Mouse (Mus musculus) G1E (cell line): Measurements from ENCODE around the gene Hoxa5. TPM values are rescaled to one million over a fixed set of nuclear protein-coding genes. Genes with fewer than 3 reads are reported as not detected.

Experiments
- ATAC-seq: 2 replicates; pipeline ENCODE4 v1.8.0; 2016; ENCODE audit warnings: mild to moderate bottlenecking; ENCODE audit not compliant: insufficient number of reproducible peaks, poor library complexity, low FRiP score, severe bottlenecking; ENCODE audit errors: extremely low read depth
- DNase-seq: peaks from one replicate; pipeline ENCODE4 v3.0.0; 2012; ENCODE audit warnings: low spot score
- H3K27me3 ChIP-seq: 2 replicates; pipeline ENCODE4 v1.6.1; 2012; ENCODE audit warnings: mild to moderate bottlenecking, low read length, inconsistent platforms; ENCODE audit not compliant: insufficient read depth
- H3K36me3 ChIP-seq: replicated peaks from 2 replicates; pipeline ENCODE3; 2012; ENCODE audit warnings: mild to moderate bottlenecking, inconsistent platforms
- H3K4me1 ChIP-seq: 2 replicates; pipeline ENCODE4 v1.6.1; 2012; ENCODE audit warnings: low read depth, low read length, inconsistent platforms, mixed read lengths; ENCODE audit not compliant: insufficient read depth
- H3K4me3 ChIP-seq: 2 replicates; pipeline ENCODE4 v1.5.1; 2012; ENCODE audit warnings: low read depth, mild to moderate bottlenecking, inconsistent platforms, low read length, moderate library complexity, mixed read lengths
- H3K9me3 ChIP-seq: replicated peaks from 2 replicates; pipeline ENCODE4 v1.6.1; 2012; ENCODE audit warnings: inconsistent platforms
- CTCF ChIP-seq: IDR thresholded peaks from 2 replicates; pipeline ENCODE4 v1.5.1; 2012; ENCODE audit warnings: low read depth, low read length, inconsistent platforms, mixed read lengths
- GATA1 ChIP-seq: IDR thresholded peaks from 2 replicates; pipeline ENCODE4 v1.6.1; 2012; ENCODE audit warnings: borderline replicate concordance, low read length, inconsistent platforms, mixed read lengths
- GATA2 ChIP-seq: IDR thresholded peaks from 2 replicates; pipeline ENCODE4 v1.6.1; 2012; ENCODE audit warnings: low read depth, low read length, inconsistent platforms, borderline replicate concordance
- POLR2AphosphoS5 ChIP-seq: IDR thresholded peaks from 2 replicates; pipeline ENCODE4 v1.6.1; 2012; ENCODE audit warnings: low read depth, low read length, inconsistent platforms; ENCODE audit not compliant: insufficient replicate concordance
- TAL1 ChIP-seq: conservative IDR thresholded peaks from 2 replicates; pipeline ENCODE4 v1.6.1; 2012; ENCODE audit warnings: low read depth, low read length, inconsistent platforms, mixed read lengths
- polyA plus RNA-seq: library from polyadenylated mRNA; stranded (reverse); fragments of >175 nt; gene quantifications from 2 replicates; pipeline ENCODE4 v1.2.3, GENCODE M21; 2012
- total RNA-seq, 2 experiments: library from RNA; stranded (forward) in 1 of 2; stranded (reverse) in 1 of 2; fragments of 200-1000 nt in 1 of 2; fragments of >200 nt in 1 of 2; fragmentation: Nextera tagmentation in 1 of 2; gene quantifications; 2 replicates each; pipeline ENCODE4 v1.2.3; 2014 to 2017

Hoxa5 gene
- total and polyA plus RNA-seq, 3 experiments = 0.05 TPM; not detected in 2

DNA sequence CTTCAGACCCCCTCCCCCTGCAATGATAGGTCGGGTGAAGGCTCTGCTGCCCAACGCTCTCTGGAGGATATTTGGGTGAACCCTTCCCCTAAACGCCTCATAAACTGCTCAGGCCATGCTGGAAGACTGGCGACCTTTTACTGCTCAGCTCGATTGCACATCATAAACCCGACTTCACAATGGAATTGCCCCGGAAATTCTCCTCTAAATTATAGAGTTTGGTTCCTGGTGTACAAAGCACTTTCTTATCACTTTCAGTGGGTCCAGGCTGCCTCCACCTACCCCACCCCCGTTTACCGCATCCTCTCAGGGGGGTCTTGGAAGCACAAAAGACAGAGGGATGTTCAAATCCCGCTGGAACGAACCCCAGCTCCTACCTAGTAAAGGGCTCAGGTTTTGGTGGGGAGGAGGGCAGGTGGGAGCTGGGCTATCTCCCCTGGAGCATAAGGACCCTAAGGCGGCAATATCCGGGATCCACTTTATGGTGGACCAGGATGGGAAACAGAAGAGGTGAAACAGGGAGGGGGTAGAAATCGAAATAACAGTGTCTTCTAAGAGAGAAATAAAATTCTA is 14.3 kb upstream of the Hoxa5 start:
- DNase-seq (no peak), ATAC-seq (no peak)
- H3K27me3 ChIP-seq = peaks cover 36% of the 10 kb centered on the region
- H3K4me3 ChIP-seq = no peak overlapping the region
- H3K36me3 ChIP-seq = no peaks in the 10 kb centered on the region
- H3K4me1 ChIP-seq = peaks cover 10% of the 10 kb centered on the region
- H3K9me3 ChIP-seq = peaks cover 9% of the 10 kb centered on the region
- TF ChIP-seq TAL1 (no peak), POLR2AphosphoS5 (no peak), GATA2 (no peak), CTCF (no peak), GATA1 (no peak)

- no peak for DNase-seq
- Histone ChIP-seq H3K36me3 (no peaks in the 10 kb centered on the region), H3K4me3 (no peak overlapping the region), H3K4me1 (peaks cover 10% of the 10 kb centered on the region), H3K9me3 (peaks cover 9% of the 10 kb centered on the region), H3K27me3 (peaks cover 42% of the 10 kb centered on the region)
- ATAC-seq = no peak
- TF ChIP-seq GATA1 = no peak
- no peak for TF ChIP-seq POLR2AphosphoS5
- no peak for TF ChIP-seq CTCF
- no peak for TF ChIP-seq GATA2
- no peak for TF ChIP-seq TAL1
These were observed 13.7 kb upstream of the Hoxa5 start for GRCm38 (mm10) chr6:52217895-52218642.

GRCm38 (mm10) chr6:52217459-52217768 is 13.0 kb upstream of the Hoxa5 start:
- Histone ChIP-seq H3K9me3 (peaks cover 9% of the 10 kb centered on the region), H3K27me3 (peaks cover 44% of the 10 kb centered on the region), H3K4me3 (no peak overlapping the region), H3K36me3 (no peaks in the 10 kb centered on the region), H3K4me1 (peaks cover 10% of the 10 kb centered on the region)
- no peak for DNase-seq
- no peak for ATAC-seq
- no peak for TF ChIP-seq POLR2AphosphoS5
- TF ChIP-seq CTCF = no peak
- TF ChIP-seq GATA2 = no peak
- TF ChIP-seq GATA1 = no peak
- no peak for TF ChIP-seq TAL1

GRCm38 (mm10) chr6:52216691-52217458 is 12.5 kb upstream of the Hoxa5 start:
- TF ChIP-seq GATA2 (no peak), GATA1 (no peak), TAL1 (no peak), POLR2AphosphoS5 (no peak), CTCF (no peak)
- Histone ChIP-seq H3K27me3 (peaks cover 44% of the 10 kb centered on the region), H3K4me1 (peaks cover 7% of the 10 kb centered on the region), H3K36me3 (no peaks in the 10 kb centered on the region), H3K9me3 (peaks cover 9% of the 10 kb centered on the region), H3K4me3 (no peak overlapping the region)
- DNase-seq (no peak), ATAC-seq (no peak)

GRCm38 (mm10) chr6:52215771-52216535 is 11.6 kb upstream of the Hoxa5 start:
- Histone ChIP-seq H3K4me3 (no peak overlapping the region), H3K27me3 (peaks cover 46% of the 10 kb centered on the region), H3K4me1 (no peaks in the 10 kb centered on the region), H3K9me3 (peaks cover 9% of the 10 kb centered on the region), H3K36me3 (no peaks in the 10 kb centered on the region)
- DNase-seq (no peak), ATAC-seq (no peak)
- TF ChIP-seq POLR2AphosphoS5 (no peak), CTCF (no peak), GATA2 (no peak), TAL1 (no peak), GATA1 (no peak)

GRCm38 (mm10) chr6:52215070-52215469 is 10.7 kb upstream of the Hoxa5 start:
- no peak for TF ChIP-seq GATA1
- TF ChIP-seq CTCF = no peak
- no peak for TF ChIP-seq TAL1
- no peak for TF ChIP-seq POLR2AphosphoS5
- no peak for TF ChIP-seq GATA2
- peaks cover 46% of the 10 kb centered on the region for H3K27me3 ChIP-seq
- no peaks in the 10 kb centered on the region for H3K4me1 ChIP-seq

More at GRCm38 (mm10) chr6:52215070-52215469, 10.7 kb upstream of the Hoxa5 start:
- ATAC-seq = no peak
- Histone ChIP-seq H3K4me3 (no peak overlapping the region), H3K9me3 (peaks cover 9% of the 10 kb centered on the region), H3K36me3 (no peaks in the 10 kb centered on the region)
- DNase-seq = no peak
